Mouse (Mus musculus) heart, postnatal 10 days (tissue): Measurements from ENCODE around the gene Usp5. TPM values are rescaled to one million over a fixed set of nuclear protein-coding genes. Genes with fewer than 3 reads are reported as not detected.
"Not testable (repeated sequence)": the region's sequence is repeated elsewhere in the genome, so short reads cannot be mapped to it uniquely, and the experiment has no call there.

Source experiments
- DNase-seq, 2 experiments: peaks; one replicate each; pipeline ENCODE4 v3.0.0; 2021
- intact Hi-C: fragments of 180-260 bp; cut with DNase I; formaldehyde crosslinking; loops from one replicate; pipeline ENCODE4 v1.15.1; 2025
- total RNA-seq, 2 experiments: library from RNA; stranded (reverse); gene quantifications; 2 replicates each; pipeline ENCODE4 v1.2.3; 2021

Gene Usp5
- total RNA-seq, 2 experiments from 2014 or later, result 87.5 to 87.9 TPM

GRCm38 (mm10) chr6:124847305-124847704 lies 18.0 kb upstream of the Usp5 start:
- peak; percentile 94 to 97 for DNase-seq
- intact Hi-C loops, result loop anchor here (1.0 kb wide), 1 partner anchor 235 kb away; no protein-coding TSS in a partner anchor

DNA sequence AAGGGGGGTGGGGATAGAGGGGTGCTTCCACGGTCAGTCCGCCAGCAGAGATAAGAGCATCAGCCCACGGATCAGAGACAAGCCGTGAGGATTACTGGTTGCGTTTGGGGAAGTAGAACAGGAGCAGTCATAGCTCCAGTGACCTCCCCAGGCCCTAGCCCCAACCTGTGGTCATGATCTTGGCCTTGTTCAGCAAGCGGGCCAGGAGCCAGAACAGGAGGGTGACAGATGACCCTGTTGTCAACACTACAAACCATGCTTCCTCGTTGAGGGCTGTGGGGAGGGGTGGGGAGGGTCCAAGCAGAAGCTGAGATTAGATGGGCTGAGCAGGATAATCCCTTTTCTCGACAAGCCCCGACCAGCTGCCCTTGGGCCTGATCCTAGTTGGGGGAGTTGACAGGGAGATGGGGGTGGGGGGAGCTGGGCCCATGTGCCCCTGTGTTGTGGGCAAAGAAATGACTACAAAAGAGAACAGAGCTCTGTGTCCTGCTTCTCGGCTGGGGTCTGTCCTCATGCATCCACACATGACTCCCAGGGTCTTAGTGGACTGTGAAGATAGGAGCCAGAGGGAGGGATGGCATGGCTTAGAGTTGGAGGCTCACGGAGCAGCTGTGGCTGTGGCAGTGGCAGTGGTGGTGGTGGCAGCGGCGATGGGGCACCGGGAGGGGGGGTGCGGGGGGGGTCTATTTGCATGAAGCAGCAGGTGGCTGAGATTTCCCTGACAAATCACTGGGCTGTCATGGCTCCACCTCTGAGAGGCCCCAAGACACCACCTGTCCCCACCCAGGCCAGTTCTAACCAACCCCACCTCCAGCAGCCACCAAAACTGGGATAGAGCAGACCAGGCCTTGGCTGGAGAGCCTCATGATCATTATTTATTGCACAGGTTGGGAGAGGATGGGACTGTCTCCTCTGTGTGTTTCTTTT lies 11.2 kb upstream of the Usp5 start, which contains the start of gene Gnb3:
Gene Gnb3, minus strand, starts transcription at position 35 of the 927 bp plus-strand sequence.
- peak; percentile 52 to 65 for DNase-seq
- intact Hi-C loops, result no loop called here

DNA sequence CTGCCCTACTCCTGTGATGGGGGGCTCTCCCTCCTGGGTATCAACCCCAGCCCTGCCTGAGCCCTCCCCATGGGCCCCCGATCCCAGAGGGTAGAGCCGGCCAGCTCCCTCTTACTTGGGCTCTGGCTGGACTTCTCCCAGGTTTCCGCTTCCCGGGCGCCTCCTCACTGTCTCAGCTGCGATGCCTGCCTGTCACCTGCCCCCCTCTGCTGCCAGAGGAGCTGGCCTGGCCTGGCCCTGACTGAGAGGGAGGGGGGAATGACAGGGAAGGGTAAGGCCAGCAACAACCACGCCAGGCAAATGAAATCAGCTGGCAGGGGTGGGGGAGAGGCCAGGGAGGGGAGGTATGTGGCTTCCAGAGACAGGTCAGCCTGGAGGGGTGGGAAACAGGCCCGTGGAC lies 10.5 kb upstream of the Usp5 start:
- peak; percentile 62 to 63 for DNase-seq
- intact Hi-C loops, result no loop called here

DNA sequence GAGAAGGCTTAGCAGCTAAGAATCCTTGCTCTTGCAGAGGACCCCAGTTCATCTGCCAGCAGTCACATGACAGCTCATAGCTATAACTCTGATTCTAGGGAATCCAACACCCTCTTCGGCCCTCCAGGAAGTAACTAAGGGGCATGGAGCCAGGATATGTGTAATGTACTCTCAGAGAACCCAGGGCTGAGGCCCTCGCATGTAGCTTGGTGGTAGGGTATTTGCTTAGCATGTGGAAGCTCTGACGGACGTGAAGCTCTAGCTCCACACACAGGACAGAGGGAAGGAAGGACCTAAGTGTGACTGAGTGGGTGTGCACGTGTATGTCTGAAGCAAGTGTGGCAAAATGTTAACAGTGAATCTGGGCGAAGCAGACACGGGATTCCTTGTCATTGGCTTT lies 7.1 kb upstream of the Usp5 start:
- DNase-seq, result no peak
- intact Hi-C loops, result no loop called here

DNA sequence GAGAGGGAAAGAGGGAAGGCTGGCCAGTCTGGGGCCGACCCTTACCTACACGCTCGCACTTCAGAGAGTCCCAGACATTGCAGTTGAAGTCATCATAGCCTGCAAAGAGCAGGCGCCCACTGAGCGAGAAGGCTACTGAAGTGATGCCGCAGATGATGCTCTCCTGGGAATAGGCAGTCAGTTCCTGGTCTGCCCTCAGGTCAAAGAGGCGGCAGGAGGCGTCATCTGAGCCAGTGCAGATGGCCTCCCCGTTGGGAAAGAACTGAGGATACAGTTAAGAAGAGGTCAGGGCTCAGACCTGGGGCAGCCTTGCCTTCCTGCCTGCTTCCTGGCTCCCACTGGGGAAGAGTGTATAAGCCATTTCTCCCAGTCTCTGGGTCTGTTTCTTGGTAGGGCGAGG lies 6.2 kb upstream of the Usp5 start:
- no peak for DNase-seq
- intact Hi-C loops, result no loop called here

DNA sequence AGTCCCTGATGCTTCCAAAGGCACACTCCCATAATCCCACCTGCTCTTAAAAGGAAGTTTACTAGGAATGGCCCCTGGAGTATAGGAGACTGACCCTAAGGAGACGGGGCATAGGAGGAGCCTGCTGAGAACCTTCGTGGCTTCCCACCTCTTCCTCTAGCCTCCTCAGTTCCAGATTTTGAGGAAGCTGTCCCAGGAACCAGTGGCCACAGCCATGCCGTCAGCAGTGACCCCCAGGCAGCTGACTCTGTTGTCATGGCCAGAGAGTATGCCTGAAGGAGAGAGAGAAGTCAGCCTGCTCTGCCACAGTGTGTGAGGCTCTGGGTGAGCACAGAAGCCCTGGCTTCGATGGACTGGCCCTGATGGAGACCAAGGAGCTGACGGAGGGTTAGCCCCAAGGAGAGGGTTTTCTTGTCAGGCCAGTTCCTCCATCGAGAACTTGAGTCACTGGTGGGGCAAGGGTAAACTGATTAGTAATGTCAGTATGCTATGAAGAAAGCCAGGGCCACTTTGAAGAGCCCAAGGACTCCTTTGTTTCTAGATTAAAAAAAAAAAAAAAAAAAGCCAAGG lies 5.3 kb upstream of the Usp5 start:
- no peak for DNase-seq
- intact Hi-C loops, result no loop called here

DNA sequence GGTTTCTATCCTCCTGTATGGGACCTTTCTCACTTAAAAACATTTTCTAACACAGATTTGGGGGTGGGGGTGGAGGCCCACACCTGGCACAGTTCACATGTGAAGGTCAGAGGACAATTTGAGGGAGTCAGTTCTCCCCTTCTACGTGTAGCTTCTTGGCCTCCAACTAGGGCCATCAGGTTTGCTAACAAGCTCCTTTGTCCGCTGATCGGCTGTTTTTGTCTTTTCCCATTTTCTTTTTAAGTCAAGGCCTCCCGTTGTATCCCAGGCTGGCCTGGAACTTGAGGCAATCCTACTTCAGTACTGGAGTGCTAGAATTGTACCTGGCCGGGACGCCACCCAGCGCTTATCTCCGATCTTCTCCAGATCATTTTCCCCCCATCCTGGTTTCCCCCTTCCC lies 2.4 kb upstream of the Usp5 start:
- no peak for DNase-seq
- intact Hi-C loops, result no loop called here

GRCm38 (mm10) chr6:124831199-124831598 lies 1.9 kb upstream of the Usp5 start:
- intact Hi-C loops, result not testable (repeated sequence)

DNA sequence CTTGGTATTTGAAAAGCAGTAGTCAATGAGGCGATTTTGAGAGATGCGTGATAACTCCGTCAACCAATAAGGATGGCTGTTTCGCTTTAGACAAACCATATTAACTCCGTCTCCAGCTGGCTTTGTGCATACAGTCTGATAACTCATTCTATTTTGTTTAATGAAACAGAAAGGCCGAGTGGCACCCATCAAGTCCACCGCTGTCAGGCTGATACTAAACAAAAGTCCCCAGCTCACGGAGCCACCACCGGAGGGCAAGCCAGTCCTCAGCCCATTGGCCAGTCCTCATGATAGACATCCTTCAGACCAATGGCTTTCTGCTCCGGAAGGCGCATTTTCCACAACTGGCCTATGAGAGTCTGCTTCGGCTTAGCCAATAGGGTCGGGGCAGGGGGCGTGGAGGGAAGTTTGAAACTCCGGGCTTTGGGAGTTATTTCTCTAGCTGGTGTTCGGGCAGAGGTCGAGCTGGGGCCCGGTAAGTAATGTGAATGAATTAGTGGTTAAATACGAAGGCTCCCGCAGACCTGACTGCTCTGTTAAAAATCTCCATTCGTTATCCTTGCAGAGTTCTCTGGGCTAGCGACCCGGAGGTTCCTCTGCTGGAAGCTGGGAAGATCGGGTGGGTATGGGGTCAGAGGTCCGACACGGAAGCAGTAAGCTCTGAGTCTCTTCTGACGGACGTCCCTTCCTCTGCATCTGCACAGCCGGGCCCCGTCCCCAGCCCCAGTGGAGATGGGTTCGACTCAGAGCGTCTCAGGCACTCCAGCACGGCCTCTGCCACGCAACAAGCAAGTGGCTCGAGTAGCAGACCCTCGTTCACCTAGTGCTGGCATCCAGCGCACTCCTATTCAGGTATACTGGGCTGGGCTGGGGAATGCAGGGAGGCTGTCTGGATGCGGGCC lies 766 bp upstream of the Usp5 start:
- DNase-seq, result peak; percentile 96 to 97
- intact Hi-C loops, result no loop called here

More at GRCm38 (mm10) chr6:124831199-124831598, 1.9 kb upstream of the Usp5 start:
- DNase-seq, result not testable (repeated sequence)

DNA sequence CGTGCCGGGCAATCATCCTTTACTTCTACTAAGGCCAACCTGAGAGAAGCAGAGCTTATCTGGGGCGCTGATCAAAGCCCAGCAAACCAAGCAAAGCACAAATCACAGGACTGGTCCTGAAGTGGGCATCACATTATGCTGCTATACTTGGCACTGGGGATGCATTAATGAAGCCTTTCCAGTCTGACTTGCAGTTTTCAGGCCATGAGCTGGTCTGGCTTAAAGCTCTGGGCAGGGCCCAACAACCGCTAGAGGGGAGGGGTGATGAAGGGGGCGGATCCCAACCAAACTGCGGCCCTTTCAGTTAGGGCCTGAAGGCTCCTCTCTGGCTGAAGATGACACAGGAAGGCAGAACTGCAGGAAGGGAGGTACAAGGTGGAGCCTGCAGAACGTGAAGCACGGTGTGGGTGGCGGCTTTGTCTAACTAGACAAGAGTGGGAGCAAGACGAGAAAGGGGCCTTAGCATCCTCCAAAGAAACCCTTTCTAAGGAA lies 1.1 kb downstream of the Usp5 start:
- DNase-seq, result peak; percentile 43 to 51
- intact Hi-C loops, result loop anchor here (1.0 kb wide), 1 partner anchor 14 kb away; the partner anchor contains the start of gene Tpi1

- DNase-seq, result no peak
- intact Hi-C loops, result no loop called here
Measured at GRCm38 (mm10) chr6:124822049-124822448, 7.2 kb downstream of the Usp5 start.

DNA sequence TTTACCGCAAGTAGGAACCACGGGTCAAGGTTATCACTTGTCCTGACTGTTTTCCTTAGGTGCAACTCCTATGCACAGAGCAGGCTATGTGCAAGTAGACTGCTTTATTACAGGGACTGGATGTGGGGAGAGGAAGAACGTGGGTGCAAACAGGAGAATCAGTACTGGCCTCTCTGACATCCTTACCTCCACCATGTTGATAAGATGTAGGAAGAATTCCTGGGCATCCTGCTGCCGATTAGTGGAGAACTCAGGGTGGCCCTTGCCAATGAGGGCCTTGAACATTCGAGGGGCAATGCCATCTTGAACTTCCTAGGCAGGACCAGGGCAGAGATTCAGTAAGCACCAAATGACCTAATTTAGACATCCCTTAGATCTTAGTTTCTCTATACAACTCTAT lies 8.4 kb downstream of the Usp5 start:
- no peak for DNase-seq
- intact Hi-C loops, result no loop called here

DNA sequence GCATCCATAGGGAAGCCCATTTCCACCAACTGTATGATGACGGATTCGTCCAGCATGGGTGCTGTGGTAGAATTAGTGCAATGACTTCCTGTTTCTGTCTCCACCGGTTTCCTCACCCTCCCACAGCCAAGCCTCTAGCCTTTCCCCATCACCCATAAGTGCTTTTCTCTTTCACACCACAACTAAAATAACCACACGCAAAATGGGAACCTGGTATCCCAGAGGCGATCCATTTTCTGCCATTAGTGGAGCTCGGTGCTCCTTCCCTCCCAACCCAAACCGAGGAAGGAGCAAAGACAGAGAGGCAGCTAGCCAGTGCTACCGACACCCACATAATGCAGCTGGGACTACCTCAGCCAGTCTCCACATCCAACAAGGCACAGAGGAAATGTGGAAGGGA lies 11.3 kb downstream of the Usp5 start:
- DNase-seq, result no peak
- intact Hi-C loops, result no loop called here

DNA sequence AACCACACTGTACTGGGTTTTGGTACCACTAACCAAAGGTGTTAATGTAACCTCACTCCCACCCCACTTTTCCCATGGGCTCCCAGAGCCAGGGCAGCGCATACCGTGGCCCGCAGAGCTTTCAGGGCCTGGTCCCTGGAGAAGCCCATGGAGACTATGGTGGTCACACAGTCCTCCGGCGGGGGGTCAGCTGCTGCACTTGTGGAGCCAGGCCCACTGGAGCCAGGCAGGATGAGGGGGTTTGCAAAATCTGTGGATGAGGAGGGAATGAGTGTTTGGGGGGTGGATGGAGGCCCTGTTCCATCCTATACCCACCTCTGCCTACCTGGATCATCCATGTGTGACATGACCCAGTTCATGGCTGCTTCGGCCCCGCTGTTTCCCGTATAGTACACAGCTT lies 11.7 kb downstream of the Usp5 start:
- no peak for DNase-seq
- intact Hi-C loops, result no loop called here

DNA sequence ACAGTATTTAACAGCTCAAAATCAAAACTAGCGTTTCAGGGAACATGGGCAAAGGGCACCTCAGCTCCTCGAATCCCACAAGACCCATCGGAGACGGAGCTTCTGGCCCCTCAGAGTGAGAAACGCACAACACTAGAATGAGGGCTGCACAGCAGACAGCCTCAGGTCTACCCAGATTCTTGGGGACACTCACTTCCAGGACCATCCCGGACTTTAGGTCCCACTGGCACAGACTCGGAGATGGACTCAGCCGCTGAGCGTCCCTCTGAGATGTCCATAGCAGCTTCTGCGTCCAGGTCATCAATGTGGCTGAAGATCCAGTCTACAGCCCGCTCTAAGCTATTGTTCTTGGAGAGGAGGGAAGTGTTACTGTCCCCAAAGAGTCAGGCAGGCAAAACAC lies 12.2 kb downstream of the Usp5 start:
- DNase-seq, result no peak
- intact Hi-C loops, result no loop called here

DNA sequence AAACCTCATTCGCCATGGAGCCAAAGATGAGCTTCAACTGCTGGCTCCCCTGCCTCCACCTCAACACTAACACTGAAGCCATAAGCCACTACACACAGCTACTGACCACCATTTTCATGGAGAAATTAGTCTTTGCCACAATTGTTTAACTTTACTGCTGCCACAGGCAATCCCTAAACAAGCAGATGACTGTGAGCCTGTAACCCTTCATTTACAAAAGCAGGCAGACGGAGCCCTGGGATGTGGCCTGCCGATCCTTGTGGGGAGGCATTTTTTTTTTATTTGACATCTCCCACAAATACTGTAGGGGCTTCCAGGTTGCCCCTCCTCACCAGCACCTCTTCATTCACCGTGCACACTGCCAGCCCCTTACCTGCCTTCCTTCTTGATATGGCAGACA lies 12.7 kb downstream of the Usp5 start:
- DNase-seq, result no peak
- intact Hi-C loops, result no loop called here

GRCm38 (mm10) chr6:124814858-124815774 lies 14.2 kb downstream of the Usp5 start:
- no peak for DNase-seq
- intact Hi-C loops, result loop anchor here (1.0 kb wide), 1 partner anchor 13 kb away; no protein-coding TSS in a partner anchor

DNA sequence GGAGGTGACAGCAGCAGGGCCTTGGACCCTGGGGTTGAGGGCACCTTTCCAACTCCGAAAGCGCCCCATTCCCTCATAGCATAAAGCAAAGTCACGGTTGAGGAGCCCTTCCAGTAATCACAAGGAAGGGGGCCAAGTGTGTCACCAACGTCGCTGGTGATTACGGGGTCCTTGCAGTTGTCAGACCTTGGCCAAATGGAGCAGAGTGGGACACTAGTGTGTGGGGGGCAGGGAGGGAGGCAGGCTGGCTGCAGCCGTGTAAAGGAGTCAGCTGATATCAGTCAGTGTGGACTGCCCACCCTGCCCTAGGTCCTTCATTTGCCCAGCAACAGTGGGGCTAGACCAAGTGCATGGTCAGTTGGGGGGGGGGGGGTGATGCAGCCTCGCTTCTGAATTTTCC lies 14.8 kb downstream of the Usp5 start:
- no peak for DNase-seq
- intact Hi-C loops, result loop anchor here (1.0 kb wide), 1 partner anchor 14 kb away; no protein-coding TSS in a partner anchor

DNA sequence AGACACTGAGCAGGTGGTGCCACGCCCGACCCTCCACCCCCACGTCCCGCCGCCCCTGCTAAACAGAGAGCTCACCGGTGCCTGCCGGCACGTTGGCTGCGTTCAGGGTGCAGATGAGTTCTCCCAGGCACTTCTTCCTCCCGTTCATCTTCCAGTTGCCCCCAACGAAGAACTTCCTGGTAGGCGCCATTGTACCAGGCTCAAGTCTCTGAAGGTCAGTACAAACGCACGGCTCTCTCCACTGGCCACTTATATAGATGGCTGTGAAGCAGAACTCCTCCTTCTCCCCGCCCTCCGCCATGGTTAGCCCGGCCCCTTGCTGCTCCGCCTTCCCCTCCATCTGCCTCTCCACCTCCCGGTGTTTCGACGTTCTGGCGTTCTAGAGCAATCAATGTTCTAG lies 15.4 kb downstream of the Usp5 start, which contains the start of gene Tpi1:
Gene Tpi1, minus strand, starts transcription at position 364 of the 400 bp plus-strand sequence.
- peak; percentile 93 to 95 for DNase-seq
- intact Hi-C loops, result loop anchor here (1.0 kb wide), 1 partner anchor 14 kb away; no protein-coding TSS in a partner anchor
